Mouse (Mus musculus) layer of hippocampus, postnatal 36 days (tissue): Measurements from ENCODE around the gene Dab1. TPM values are rescaled to one million over a fixed set of nuclear protein-coding genes. Genes with fewer than 3 reads are reported as not detected.

ENCODE experiments used
- DNase-seq, 2 experiments: peaks; one replicate each; pipeline ENCODE4 v3.0.0; 2022
- total RNA-seq, 2 experiments: library from RNA; stranded (reverse); gene quantifications; 2 replicates each; pipeline ENCODE4 v1.2.3; 2021

The Dab1 gene
- total RNA-seq, 2 experiments from 2014 or later = 139 to 161 TPM

- no peak for DNase-seq
Observed at GRCm38 (mm10) chr4:104374191-104374590, 755.0 kb downstream of the Dab1 start.

GRCm38 (mm10) chr4:104384704-104385103, 765.5 kb downstream of the Dab1 start:
- no peak for DNase-seq

- DNase-seq = no peak
Observed at GRCm38 (mm10) chr4:104385272-104385671, 766.1 kb downstream of the Dab1 start.

GRCm38 (mm10) chr4:104395515-104395914, 776.4 kb downstream of the Dab1 start:
- no peak for DNase-seq

GRCm38 (mm10) chr4:104396095-104396494, 776.9 kb downstream of the Dab1 start:
- no peak for DNase-seq

GRCm38 (mm10) chr4:104399106-104399730, 780.1 kb downstream of the Dab1 start:
- peak in 1 of 2 experiments; percentile 23 for DNase-seq

GRCm38 (mm10) chr4:104404099-104404498, 784.9 kb downstream of the Dab1 start:
- DNase-seq = no peak

GRCm38 (mm10) chr4:104410922-104411321, 791.8 kb downstream of the Dab1 start:
- no peak for DNase-seq

GRCm38 (mm10) chr4:104415482-104415881, 796.3 kb downstream of the Dab1 start:
- no peak for DNase-seq

GRCm38 (mm10) chr4:104418354-104418753, 799.2 kb downstream of the Dab1 start:
- no peak for DNase-seq

GRCm38 (mm10) chr4:104420983-104421680, 802.0 kb downstream of the Dab1 start:
- DNase-seq = no peak

GRCm38 (mm10) chr4:104429127-104429526, 810.0 kb downstream of the Dab1 start:
- no peak for DNase-seq

- DNase-seq = no peak
Observed at GRCm38 (mm10) chr4:104431231-104431855, 812.2 kb downstream of the Dab1 start.

GRCm38 (mm10) chr4:104432150-104432549, 813.0 kb downstream of the Dab1 start:
- DNase-seq = no peak

GRCm38 (mm10) chr4:104435736-104436135, 816.6 kb downstream of the Dab1 start:
- no peak for DNase-seq

GRCm38 (mm10) chr4:104436411-104436810, 817.3 kb downstream of the Dab1 start:
- no peak for DNase-seq

- DNase-seq = no peak
Observed at GRCm38 (mm10) chr4:104438730-104439129, 819.6 kb downstream of the Dab1 start.

GRCm38 (mm10) chr4:104439641-104440040, 820.5 kb downstream of the Dab1 start:
- DNase-seq = peak; percentile 76 to 79

- DNase-seq = no peak
Observed at GRCm38 (mm10) chr4:104442925-104443747, 824.0 kb downstream of the Dab1 start.

- DNase-seq = no peak
Observed at GRCm38 (mm10) chr4:104443775-104444174, 824.6 kb downstream of the Dab1 start.

GRCm38 (mm10) chr4:104444985-104445384, 825.8 kb downstream of the Dab1 start:
- no peak for DNase-seq

GRCm38 (mm10) chr4:104448199-104448598, 829.0 kb downstream of the Dab1 start:
- DNase-seq = no peak

GRCm38 (mm10) chr4:104450645-104451044, 831.5 kb downstream of the Dab1 start:
- DNase-seq = no peak
